Mouse (Mus musculus): ENCODE data around the gene Pir.

Gene Pir

DNA sequence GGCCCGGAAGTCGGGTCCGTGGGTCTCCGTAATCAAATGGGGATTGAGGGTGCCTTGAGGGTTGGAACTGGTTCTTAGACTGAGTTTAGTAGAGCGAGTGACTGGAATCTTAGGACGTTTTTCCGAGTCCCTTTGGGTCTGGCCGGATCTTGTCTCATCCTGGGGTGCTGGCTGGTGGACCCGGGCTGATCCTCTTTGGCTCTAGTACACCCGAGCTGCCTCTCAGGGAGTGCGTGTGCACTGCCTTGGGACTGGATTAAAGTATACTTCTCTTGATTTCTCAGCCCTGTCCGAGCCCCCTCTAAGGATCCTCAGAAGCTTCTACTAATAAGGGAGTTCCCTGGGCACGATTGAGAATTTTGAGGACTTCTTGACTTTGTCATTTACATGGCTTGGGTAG is 150.8 kb downstream of the Pir start:
- TF ChIP-seq POU5F1 (IDR thresholded peaks at IDR 0.05; ENCODE audit: borderline replicate concordance, low read length) (no peak), CTCF (conservative IDR thresholded peaks at IDR 0.05; ENCODE audit: low read length) (no peak), NANOG (IDR thresholded peaks at IDR 0.05; ENCODE audit: borderline replicate concordance, low read length) (no peak)
- peak overlapping the region; percentile 85 for H3K4me3 ChIP-seq (replicated peaks; ENCODE audit: low read length)
- no peaks in the 10 kb centered on the region for H3K27me3 ChIP-seq (ENCODE audit: insufficient read depth, low read length)
- H3K9me3 ChIP-seq (ENCODE audit: low read length) = no peaks in the 10 kb centered on the region
- H3K4me1 ChIP-seq (replicated peaks; ENCODE audit: low read depth, low read length) = peaks cover 18% of the 10 kb centered on the region
- H3K36me3 ChIP-seq (ENCODE audit: insufficient read depth, low read length) = peaks cover 36% of the 10 kb centered on the region

GRCm38 (mm10) chrX:164420518-164420917 is 151.3 kb downstream of the Pir start:
- H3K4me1 ChIP-seq (replicated peaks; ENCODE audit: low read depth, low read length) = peaks cover 17% of the 10 kb centered on the region
- H3K27me3 ChIP-seq (ENCODE audit: insufficient read depth, low read length) = no peaks in the 10 kb centered on the region
- peaks cover 42% of the 10 kb centered on the region for H3K36me3 ChIP-seq (ENCODE audit: insufficient read depth, low read length)
- H3K4me3 ChIP-seq (replicated peaks; ENCODE audit: low read length) = peak overlapping the region; percentile 85
- TF ChIP-seq CTCF (conservative IDR thresholded peaks at IDR 0.05; ENCODE audit: low read length) (no peak), POU5F1 (IDR thresholded peaks at IDR 0.05; ENCODE audit: borderline replicate concordance, low read length) (no peak), NANOG (IDR thresholded peaks at IDR 0.05; ENCODE audit: borderline replicate concordance, low read length) (no peak)
- no peaks in the 10 kb centered on the region for H3K9me3 ChIP-seq (ENCODE audit: low read length)
